Mouse (Mus musculus) lung, postnatal 0 days (tissue): ENCODE results near the gene Cyb5d1. TPM values are rescaled to one million over a fixed set of nuclear protein-coding genes. Genes with fewer than 3 reads are reported as not detected.
A peak's percentile ranks its signal among the peaks of the same experiment; 100 is the strongest.

Experiments used
- ATAC-seq: fragments of 200-750 bp; cut with Nextera tagmentation; 2 replicates; pipeline ENCODE4 v1.8.0; 2017; ENCODE audit warnings: moderate library complexity
- DNase-seq: peaks from one replicate; pipeline ENCODE4 v3.0.0-alpha.2; 2016; ENCODE audit warnings: low spot score
- H3K27ac ChIP-seq: fragments of 300-500 bp; sonication (generic); 2 replicates; pipeline ENCODE4 v1.5.1; 2014; ENCODE audit warnings: antibody characterized with exemption, mild to moderate bottlenecking, low read length, mixed read lengths
- H3K27me3 ChIP-seq: fragments of 300-500 bp; sonication (generic); replicated peaks from 2 replicates; pipeline ENCODE4 v1.6.1; 2014; ENCODE audit warnings: low read length, mixed read lengths; ENCODE audit not compliant: insufficient read depth
- H3K36me3 ChIP-seq: fragments of 300-500 bp; sonication (generic); 2 replicates; pipeline ENCODE4 v1.6.1; 2014; ENCODE audit warnings: low read length, mixed read lengths; ENCODE audit not compliant: insufficient read depth
- H3K4me1 ChIP-seq: fragments of 300-500 bp; sonication (generic); 2 replicates; pipeline ENCODE4 v1.6.1; 2014; ENCODE audit warnings: antibody characterized with exemption, low read depth, low read length, mixed read lengths; ENCODE audit not compliant: insufficient read depth
- H3K4me2 ChIP-seq: fragments of 300-500 bp; sonication (generic); replicated peaks from 2 replicates; pipeline ENCODE4 v1.6.1; 2014; ENCODE audit warnings: low read depth, mild to moderate bottlenecking, low read length, moderate library complexity, mixed read lengths
- H3K4me3 ChIP-seq: fragments of 300-500 bp; sonication (generic); 2 replicates; pipeline ENCODE4 v1.5.1; 2014; ENCODE audit warnings: low read depth, low read length
- H3K9ac ChIP-seq: fragments of 300-500 bp; sonication (generic); replicated peaks from 2 replicates; pipeline ENCODE4 v1.6.1; 2014; ENCODE audit warnings: low read depth, mild to moderate bottlenecking
- H3K9me3 ChIP-seq: fragments of 300-500 bp; sonication (generic); 2 replicates; pipeline ENCODE4 v1.6.1; 2016; ENCODE audit warnings: low read length, mixed read lengths
- CTCF ChIP-seq: IDR thresholded peaks from 2 replicates; pipeline ENCODE4 v1.5.1; 2016; ENCODE audit warnings: antibody characterized with exemption, mild to moderate bottlenecking
- EP300 ChIP-seq: IDR thresholded peaks from 2 replicates; pipeline ENCODE4 v1.6.1; 2016; ENCODE audit warnings: antibody characterized with exemption, mild to moderate bottlenecking, control low read depth
- WGBS: fragments of 180-500 bp; shearing (Covaris S2); extraction: QIAGEN DNeasy Blood & Tissue Kit; methylation state at CpG from one replicate; pipeline ENCODE4 v1.1.7; 2014; 5-methylcytosine and 5-hydroxymethylcytosine counted together
- polyA plus RNA-seq: library from polyadenylated mRNA; unstranded; fragments of >200 nt; fragmentation: Nextera tagmentation; extraction: Ambion mirVana; gene quantifications from 2 replicates; pipeline ENCODE4 v1.2.1, GENCODE M21; 2015

Cyb5d1 gene
- polyA plus RNA-seq, 1 experiment from 2014 or later, result 16.3 TPM

DNA sequence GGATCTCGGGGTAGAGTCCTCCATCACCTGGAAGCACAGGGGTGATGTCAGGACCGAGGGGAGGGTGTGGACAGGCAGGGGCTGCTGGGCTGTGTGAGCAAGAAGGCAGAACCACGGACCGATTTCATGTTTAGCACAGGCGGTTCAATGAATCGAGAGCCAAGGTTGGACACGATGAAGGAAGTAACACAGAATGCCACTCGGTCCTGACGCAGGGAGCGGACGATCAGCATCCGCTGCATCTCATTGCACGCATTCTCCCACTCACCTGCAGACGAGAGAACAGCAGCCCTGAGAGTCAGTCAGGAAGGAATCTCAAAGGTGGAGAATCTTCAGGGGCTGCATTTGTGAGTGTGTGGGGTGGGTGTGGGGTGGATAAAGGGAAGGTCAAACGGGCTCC is 35.2 kb upstream of the Cyb5d1 start:
- TF ChIP-seq EP300, result no peak
- TF ChIP-seq CTCF, result no peak
- no peaks in the 10 kb centered on the region for H3K9me3 ChIP-seq
- H3K4me2 ChIP-seq, result no peak overlapping the region
- H3K9ac ChIP-seq, result no peak overlapping the region
- ATAC-seq, result no peak
- no peak overlapping the region for H3K4me3 ChIP-seq
- no peak for DNase-seq
- H3K4me1 ChIP-seq, result 0 out of 2 replicates have a peak, but pooled peaks cover 2% of the 10 kb centered on the region
- WGBS, result 89% methylated on average over 15 of the region's 15 CpGs
- no peaks in the 10 kb centered on the region for H3K27me3 ChIP-seq
- H3K36me3 ChIP-seq, result no peaks in the 10 kb centered on the region
- no peak overlapping the region for H3K27ac ChIP-seq

- Histone ChIP-seq H3K36me3 (no peaks in the 10 kb centered on the region), H3K27me3 (no peaks in the 10 kb centered on the region), H3K4me2 (no peak overlapping the region), H3K4me3 (no peak overlapping the region), H3K9ac (no peak overlapping the region), H3K27ac (no peak overlapping the region), H3K9me3 (no peaks in the 10 kb centered on the region), H3K4me1 (0 out of 2 replicates have a peak, but pooled peaks cover 2% of the 10 kb centered on the region)
- WGBS, result 12% methylated on average over 2 of the region's 2 CpGs
- ATAC-seq (no peak), DNase-seq (peak; percentile 43)
- TF ChIP-seq CTCF (no peak), EP300 (no peak)
Measured at GRCm38 (mm10) chr11:69429313-69429712, 33.9 kb upstream of the Cyb5d1 start.

GRCm38 (mm10) chr11:69428751-69429150 is 33.3 kb upstream of the Cyb5d1 start:
- Histone ChIP-seq H3K27me3 (no peaks in the 10 kb centered on the region), H3K4me3 (no peak overlapping the region), H3K4me2 (no peak overlapping the region), H3K27ac (no peak overlapping the region), H3K9me3 (no peaks in the 10 kb centered on the region), H3K36me3 (no peaks in the 10 kb centered on the region), H3K4me1 (0 out of 2 replicates have a peak, but pooled peaks cover 2% of the 10 kb centered on the region), H3K9ac (no peak overlapping the region)
- DNase-seq (peak; percentile 93), ATAC-seq (peak; percentile 81)
- TF ChIP-seq EP300 (no peak), CTCF (peak; percentile 18)
- WGBS, result 16% methylated on average over 4 of the region's 4 CpGs

DNA sequence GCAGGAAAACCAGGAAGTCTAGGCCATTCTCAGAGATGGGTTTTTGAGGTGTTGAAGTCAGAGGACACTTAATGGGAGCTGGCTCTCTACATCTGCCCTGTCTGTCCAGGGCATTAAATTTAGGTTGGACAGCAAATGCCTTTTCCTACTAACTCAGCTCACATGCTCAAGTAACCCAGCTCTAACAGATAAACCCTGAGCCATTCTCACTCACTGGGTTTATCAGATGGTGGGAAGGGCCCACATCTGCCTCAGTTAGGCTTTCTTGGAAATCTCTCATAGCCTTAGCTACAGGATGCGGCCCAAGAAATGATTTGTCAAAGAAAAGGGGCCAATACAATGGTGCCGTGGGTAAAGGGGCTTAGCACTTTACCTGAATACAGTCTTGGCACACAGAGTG is 30.8 kb upstream of the Cyb5d1 start:
- H3K4me2 ChIP-seq, result no peak overlapping the region
- H3K36me3 ChIP-seq, result no peaks in the 10 kb centered on the region
- H3K27me3 ChIP-seq, result no peaks in the 10 kb centered on the region
- whole genome bisulfite sequencing, result 75% methylated on average over 2 of the region's 2 CpGs
- H3K4me3 ChIP-seq, result no peak overlapping the region
- H3K9me3 ChIP-seq, result no peaks in the 10 kb centered on the region
- DNase-seq, result no peak
- H3K4me1 ChIP-seq, result no peaks in the 10 kb centered on the region
- no peak for TF ChIP-seq EP300
- TF ChIP-seq CTCF, result no peak
- no peak overlapping the region for H3K27ac ChIP-seq
- ATAC-seq, result no peak
- no peak overlapping the region for H3K9ac ChIP-seq

DNA sequence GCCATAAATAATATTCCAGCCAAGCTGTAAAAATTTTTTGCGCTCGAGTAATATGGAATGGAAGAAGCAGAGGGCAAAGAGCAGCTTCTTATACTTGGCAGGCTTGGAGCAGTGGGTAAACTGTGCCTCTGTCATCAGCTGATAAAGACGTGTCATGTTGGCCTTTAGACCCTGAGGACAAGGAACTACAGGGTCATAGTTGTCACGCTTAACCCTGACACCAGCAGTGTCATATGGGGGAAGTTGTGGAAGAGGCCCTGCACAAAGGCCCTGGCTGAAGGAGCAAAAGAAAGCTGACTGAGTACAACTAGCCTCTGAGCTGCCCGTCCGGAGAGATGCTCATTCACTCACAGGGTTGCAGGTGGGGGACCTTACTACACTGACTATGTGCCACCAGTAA is 28.5 kb upstream of the Cyb5d1 start:
- DNase-seq, result no peak
- no peak overlapping the region for H3K27ac ChIP-seq
- WGBS, result 60% methylated on average over 6 of the region's 6 CpGs

GRCm38 (mm10) chr11:69422842-69423241 is 27.4 kb upstream of the Cyb5d1 start:
- TF ChIP-seq EP300, result no peak
- no peak for TF ChIP-seq CTCF
- ATAC-seq (no peak), DNase-seq (no peak)
- no peaks in the 10 kb centered on the region for H3K9me3 ChIP-seq
- H3K4me1 ChIP-seq, result 0 out of 2 replicates have a peak, but pooled peaks cover 6% of the 10 kb centered on the region
- no peaks in the 10 kb centered on the region for H3K36me3 ChIP-seq
- H3K27ac ChIP-seq, result no peak overlapping the region
- no peaks in the 10 kb centered on the region for H3K27me3 ChIP-seq
- H3K4me3 ChIP-seq, result no peak overlapping the region
- no peak overlapping the region for H3K4me2 ChIP-seq
- H3K9ac ChIP-seq, result no peak overlapping the region
- 87% methylated on average over 10 of the region's 10 CpGs for WGBS

More for the DNA sequence above, 28.5 kb upstream of the Cyb5d1 start:
- Histone ChIP-seq H3K36me3 (no peaks in the 10 kb centered on the region), H3K4me3 (no peak overlapping the region), H3K27me3 (no peaks in the 10 kb centered on the region), H3K4me2 (no peak overlapping the region), H3K9me3 (no peaks in the 10 kb centered on the region), H3K4me1 (0 out of 2 replicates have a peak, but pooled peaks cover 6% of the 10 kb centered on the region), H3K9ac (no peak overlapping the region)
- TF ChIP-seq CTCF (no peak), EP300 (no peak)
- ATAC-seq, result no peak
